Mouse (Mus musculus) embryonic fibroblast, embryonic 13.5 days (primary cell): Measurements from ENCODE around the gene Celf2. TPM values are rescaled to one million over a fixed set of nuclear protein-coding genes. Genes with fewer than 3 reads are reported as not detected.
"Not testable (repeated sequence)": the region's sequence is repeated elsewhere in the genome, so short reads cannot be mapped to it uniquely, and the experiment has no call there.

ENCODE experiments used
- H3K27ac ChIP-seq: 2 replicates; pipeline ENCODE4 v1.5.1; 2012; ENCODE audit warnings: low read length, control low read depth, inconsistent platforms; ENCODE audit not compliant: insufficient read depth
- H3K4me1 ChIP-seq: 2 replicates; pipeline ENCODE4 v1.6.1; 2011; ENCODE audit warnings: low read length; ENCODE audit not compliant: control insufficient read depth, insufficient read depth
- H3K4me3 ChIP-seq: 2 replicates; pipeline ENCODE4 v1.5.1; 2011; ENCODE audit warnings: mild to moderate bottlenecking, control low read depth, low read length; ENCODE audit not compliant: insufficient read depth
- CTCF ChIP-seq: IDR thresholded peaks from 2 replicates; pipeline ENCODE4 v1.5.1; 2011; ENCODE audit warnings: mild to moderate bottlenecking, control low read depth, low read length, moderate library complexity, borderline replicate concordance; ENCODE audit not compliant: insufficient read depth
- POLR2A ChIP-seq: IDR thresholded peaks from 2 replicates; pipeline ENCODE4 v1.6.1; 2011; ENCODE audit warnings: low read depth, mild to moderate bottlenecking, control low read depth, low read length, moderate library complexity
- polyA plus RNA-seq: library from polyadenylated mRNA; stranded (reverse); fragments of >200 nt; gene quantifications from 2 replicates; pipeline ENCODE4 v1.2.4, GENCODE M21; 2011; ENCODE audit warnings: low read depth; ENCODE audit not compliant: missing spikeins, insufficient read length

Gene Celf2
- polyA plus RNA-seq, 1 experiment: 36.6 TPM

DNA sequence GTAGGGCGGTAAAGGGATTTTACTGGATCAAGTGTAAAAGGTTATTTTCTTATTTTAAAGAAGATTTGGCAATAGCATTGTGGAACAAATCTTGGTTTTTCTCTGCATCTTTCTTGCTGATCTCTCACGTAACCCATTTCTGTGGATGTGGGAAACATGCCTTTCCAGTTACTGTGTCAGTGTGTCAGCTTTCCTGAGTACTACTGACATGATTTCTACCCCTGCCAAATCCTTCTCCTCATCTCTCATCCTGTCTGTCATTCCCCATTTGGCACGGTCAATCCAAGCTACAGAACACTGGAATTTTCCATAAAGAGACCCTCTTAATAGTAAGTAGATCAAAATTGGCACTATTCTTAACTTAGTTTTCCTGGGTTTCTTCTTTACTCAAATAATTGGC lies 221.9 kb downstream of the Celf2 start:
- Histone ChIP-seq H3K27ac (no peak overlapping the region), H3K4me1 (no peaks in the 10 kb centered on the region; the same call in 1 of the 2 replicates), H3K4me3 (no peak overlapping the region)
- TF ChIP-seq CTCF (no peak), POLR2A (no peak)

DNA sequence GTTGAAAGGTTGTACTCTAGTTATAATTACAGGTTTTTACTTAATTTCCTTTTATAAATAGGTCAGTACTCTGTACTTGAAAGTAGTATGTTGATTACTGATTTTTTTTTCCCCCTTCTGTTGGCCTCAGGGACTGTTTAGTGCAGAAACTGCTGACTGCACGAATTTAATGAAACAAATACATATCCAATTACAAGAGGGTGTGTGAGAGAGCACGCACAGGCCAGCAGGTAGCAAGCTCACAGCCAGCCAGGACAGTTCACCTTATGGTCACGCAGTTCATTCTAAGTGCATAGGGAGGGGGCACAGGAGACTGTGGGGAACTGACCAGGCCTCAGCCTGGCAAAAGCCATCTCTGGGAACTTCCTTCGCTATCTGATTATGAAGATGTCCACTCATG lies 236.1 kb downstream of the Celf2 start:
- no peak overlapping the region for H3K4me3 ChIP-seq
- H3K27ac ChIP-seq: no peak overlapping the region
- no peak for TF ChIP-seq CTCF
- H3K4me1 ChIP-seq: no peaks in the 10 kb centered on the region

DNA sequence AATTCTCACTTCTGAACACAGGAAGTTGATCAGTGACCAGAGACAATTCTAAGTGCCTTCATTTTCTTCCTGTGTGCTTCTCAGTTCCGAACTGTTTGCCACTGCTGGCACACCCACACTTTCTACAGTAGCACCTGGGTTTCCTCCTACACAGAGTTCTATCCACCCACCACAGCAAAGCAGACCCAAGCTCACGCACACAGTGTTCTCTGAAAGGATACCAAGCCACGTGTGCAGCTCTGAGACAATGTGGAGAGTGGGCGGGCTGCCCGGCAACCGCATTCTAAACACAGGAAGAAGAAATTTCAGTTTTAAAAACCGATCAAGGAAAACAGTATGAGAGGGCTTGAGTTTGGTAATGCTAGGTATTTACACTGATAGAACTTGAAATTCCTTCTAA lies 239.3 kb downstream of the Celf2 start:
- Histone ChIP-seq H3K4me3 (no peak overlapping the region), H3K27ac (no peak overlapping the region), H3K4me1 (no peaks in the 10 kb centered on the region)
- TF ChIP-seq CTCF (no peak), POLR2A (no peak)

DNA sequence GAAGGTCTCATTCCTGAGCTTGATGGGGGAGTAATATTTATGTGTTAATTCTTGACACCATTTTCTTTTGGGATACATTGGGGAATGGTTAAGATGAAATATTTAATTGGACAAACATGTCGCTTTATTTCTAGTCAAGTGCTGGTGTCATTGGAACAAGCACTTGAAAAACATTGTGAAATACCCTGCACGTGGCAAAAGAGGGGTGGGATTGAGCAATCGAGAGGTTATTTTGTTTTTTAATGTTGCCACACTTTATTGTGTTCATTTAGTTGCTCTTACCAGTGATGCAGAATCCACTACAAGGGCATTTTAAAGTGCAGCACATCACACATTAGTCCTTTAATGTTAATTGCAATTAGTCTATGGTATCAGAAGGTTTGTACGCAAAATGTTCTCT lies 242.2 kb downstream of the Celf2 start:
- no peaks in the 10 kb centered on the region for H3K4me1 ChIP-seq
- no peak overlapping the region for H3K4me3 ChIP-seq
- H3K27ac ChIP-seq: no peak overlapping the region
- TF ChIP-seq POLR2A: no peak
- no peak for TF ChIP-seq CTCF

DNA sequence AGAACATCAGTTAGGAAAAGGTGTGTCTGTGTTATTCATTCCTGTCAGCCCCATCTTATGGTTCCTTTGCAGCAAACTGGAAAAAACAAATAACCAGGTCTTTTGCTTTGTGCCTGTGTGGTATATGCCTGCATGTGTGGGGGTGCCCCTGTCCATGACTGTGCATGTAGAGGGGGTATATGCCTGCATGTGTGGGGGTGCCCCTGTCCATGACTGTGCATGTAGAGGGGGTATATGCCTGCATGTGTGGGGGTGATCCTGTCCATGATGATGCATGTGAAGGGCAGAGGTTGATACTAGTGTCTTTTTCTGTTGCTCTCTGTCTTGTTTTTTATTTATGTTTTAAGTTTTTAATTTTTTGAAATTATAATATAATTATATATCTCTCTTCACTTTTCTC lies 246.7 kb downstream of the Celf2 start:
- H3K27ac ChIP-seq, H3K4me3 ChIP-seq: not testable (repeated sequence)

DNA sequence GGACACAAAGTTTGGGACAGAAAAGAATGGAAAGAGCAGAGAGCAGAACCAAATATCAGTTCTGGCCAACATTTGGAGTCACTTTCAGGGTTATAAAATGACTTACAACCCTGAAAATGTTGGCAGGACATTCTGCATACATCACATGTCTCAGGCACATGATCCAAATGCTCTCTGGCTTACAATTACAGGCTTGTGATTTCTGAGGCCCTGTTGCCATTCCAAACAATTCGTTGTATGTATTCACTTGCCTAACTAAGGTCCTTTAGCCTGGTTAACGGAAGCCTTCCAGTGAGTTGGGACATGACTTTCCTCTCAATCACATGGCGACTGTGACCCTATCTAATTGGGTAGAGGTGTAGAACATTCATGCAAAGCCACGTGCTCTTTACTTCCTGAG lies 249.2 kb downstream of the Celf2 start:
- TF ChIP-seq CTCF (no peak), POLR2A (no peak)
- Histone ChIP-seq H3K4me1 (no peaks in the 10 kb centered on the region), H3K4me3 (no peak overlapping the region), H3K27ac (no peak overlapping the region)

More for the DNA sequence above, 246.7 kb downstream of the Celf2 start:
- H3K4me1 ChIP-seq: not testable (repeated sequence)

DNA sequence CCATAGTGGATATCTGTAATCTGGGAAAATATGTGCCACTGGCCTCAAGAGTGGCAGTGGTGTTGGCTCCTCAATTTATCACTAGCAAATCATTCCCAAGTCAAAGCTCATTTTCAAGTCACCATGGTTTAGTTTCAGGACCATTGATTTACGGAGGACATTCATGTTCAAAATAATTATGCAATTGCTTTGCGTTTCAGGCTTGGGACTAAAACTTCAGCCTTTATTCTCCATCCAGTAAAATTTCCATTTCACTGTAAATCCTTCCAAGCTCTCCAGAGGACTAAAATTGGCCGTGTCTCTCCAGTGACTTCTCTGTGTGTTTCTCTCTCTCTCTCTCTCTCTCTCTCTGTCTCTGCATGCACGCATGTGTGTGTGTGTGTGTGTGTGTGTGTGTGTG lies 249.7 kb downstream of the Celf2 start:
- TF ChIP-seq POLR2A (no peak), CTCF (no peak)
- Histone ChIP-seq H3K4me1 (no peaks in the 10 kb centered on the region), H3K4me3 (no peak overlapping the region), H3K27ac (no peak overlapping the region)

DNA sequence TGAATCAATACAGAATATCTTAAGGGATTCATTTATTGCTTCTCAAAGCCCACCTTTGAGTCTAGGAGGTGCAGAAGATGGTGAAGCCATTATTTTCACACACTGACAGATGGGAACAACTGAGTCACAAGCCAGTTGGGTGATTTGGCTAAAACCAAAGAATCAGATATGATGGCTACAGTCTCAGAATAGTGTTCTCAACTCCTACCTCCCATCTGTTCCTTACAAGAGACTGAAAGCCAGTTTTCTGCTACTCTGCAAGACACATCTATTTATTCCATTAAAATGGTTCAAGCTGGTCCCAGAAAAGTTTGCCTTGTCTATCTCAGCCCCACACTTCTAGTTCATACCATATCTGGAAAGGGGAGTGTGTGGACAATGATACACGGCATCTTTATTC lies 253.3 kb downstream of the Celf2 start:
- Histone ChIP-seq H3K27ac (no peak overlapping the region), H3K4me3 (no peak overlapping the region), H3K4me1 (no peaks in the 10 kb centered on the region)
- TF ChIP-seq POLR2A (no peak), CTCF (no peak)

DNA sequence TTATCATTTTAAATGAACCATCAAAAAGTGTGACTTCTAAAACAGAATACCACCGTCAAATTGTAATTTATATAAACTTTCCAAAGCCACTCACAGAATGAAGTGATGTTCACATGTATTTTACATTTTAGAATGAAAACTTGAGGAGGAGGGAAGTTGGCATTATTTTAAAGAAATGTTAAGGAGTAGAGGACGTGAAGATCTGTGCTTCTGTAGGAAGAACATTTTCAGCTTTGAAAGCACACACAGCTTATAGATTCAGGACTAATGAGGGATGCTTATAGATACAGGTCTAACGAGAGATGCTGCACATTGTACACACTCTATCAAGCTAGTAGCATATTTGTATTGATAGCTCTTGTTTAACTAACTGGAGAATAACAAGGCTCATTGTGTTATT lies 254.0 kb downstream of the Celf2 start:
- Histone ChIP-seq H3K27ac (no peak overlapping the region), H3K4me3 (no peak overlapping the region), H3K4me1 (no peaks in the 10 kb centered on the region)
- no peak for TF ChIP-seq POLR2A

DNA sequence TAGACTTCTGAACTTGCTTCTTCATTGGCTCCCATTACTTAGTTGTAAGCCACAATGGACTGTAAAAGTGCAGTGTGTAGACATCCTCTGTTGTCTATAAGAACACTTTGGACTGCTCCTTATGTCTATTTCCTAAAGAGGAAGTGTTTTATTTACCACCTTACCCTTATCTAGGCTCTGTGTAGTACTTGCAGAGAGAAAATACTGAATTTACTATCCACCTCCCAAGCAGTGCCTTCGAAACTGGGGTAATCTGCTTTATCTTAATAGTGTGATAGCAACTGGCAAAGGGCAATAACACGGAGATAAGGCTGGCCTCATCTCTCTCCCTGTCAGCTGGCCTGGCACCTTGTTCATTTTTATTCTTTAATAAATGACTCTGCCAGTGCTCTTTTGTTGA lies 259.0 kb downstream of the Celf2 start:
- TF ChIP-seq CTCF (no peak), POLR2A (no peak)
- Histone ChIP-seq H3K27ac (no peak overlapping the region), H3K4me1 (peaks cover 4% of the 10 kb centered on the region; the same call in 1 of the 2 replicates), H3K4me3 (no peak overlapping the region)

DNA sequence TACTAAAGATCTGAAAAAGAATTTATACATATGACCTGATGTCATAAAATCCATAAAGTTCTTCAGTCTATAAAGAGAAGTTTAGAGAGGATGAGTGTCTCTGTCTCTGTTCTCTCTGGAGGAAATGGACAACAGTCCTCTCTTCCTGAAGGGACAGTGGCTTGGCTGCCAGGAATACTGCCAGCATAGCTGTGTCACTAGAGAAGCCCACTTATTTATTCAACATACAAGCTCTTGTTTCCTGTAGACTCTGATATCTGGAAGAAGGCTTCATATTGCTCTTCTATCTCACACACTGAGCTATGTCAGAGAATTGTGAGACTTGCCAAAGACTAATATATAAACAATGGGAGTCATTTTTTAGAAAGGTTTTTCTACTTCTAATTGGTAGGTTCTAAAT lies 260.4 kb downstream of the Celf2 start:
- Histone ChIP-seq H3K4me3 (no peak overlapping the region), H3K4me1 (peaks cover 4% of the 10 kb centered on the region; the same call in 1 of the 2 replicates), H3K27ac (no peak overlapping the region)
- no peak for TF ChIP-seq CTCF
- TF ChIP-seq POLR2A: no peak
